Mouse (Mus musculus) forebrain, embryonic 12.5 days (tissue): ENCODE measurements around the gene Fgfr2. TPM values are rescaled to one million over a fixed set of nuclear protein-coding genes. Genes with fewer than 3 reads are reported as not detected.

Experiments used
- ATAC-seq: fragments of 200-750 bp; cut with Nextera tagmentation; 2 replicates; pipeline ENCODE4 v1.8.0; 2017; ENCODE audit warnings: moderate TSS enrichment; ENCODE audit not compliant: low FRiP score
- H3K27ac ChIP-seq: fragments of 300-500 bp; sonication (generic); 2 replicates; pipeline ENCODE4 v1.5.1; 2016; ENCODE audit warnings: mild to moderate bottlenecking
- H3K27me3 ChIP-seq: fragments of 300-500 bp; sonication (generic); 2 replicates; pipeline ENCODE4 v1.6.1; 2016; ENCODE audit warnings: mild to moderate bottlenecking
- H3K36me3 ChIP-seq: fragments of 300-500 bp; sonication (generic); replicated peaks from 2 replicates; pipeline ENCODE4 v1.6.1; 2016; ENCODE audit warnings: mild to moderate bottlenecking
- H3K4me1 ChIP-seq: fragments of 300-500 bp; sonication (generic); 2 replicates; pipeline ENCODE4 v1.6.1; 2016
- H3K4me2 ChIP-seq: fragments of 300-500 bp; sonication (generic); 2 replicates; pipeline ENCODE4 v1.6.1; 2016; ENCODE audit warnings: mild to moderate bottlenecking, moderate library complexity
- H3K4me3 ChIP-seq: fragments of 300-500 bp; sonication (generic); replicated peaks from 2 replicates; pipeline ENCODE4 v1.5.1; 2016; ENCODE audit warnings: mild to moderate bottlenecking
- H3K9ac ChIP-seq: fragments of 300-500 bp; sonication (generic); 2 replicates; pipeline ENCODE4 v1.6.1; 2016; ENCODE audit warnings: mild to moderate bottlenecking
- H3K9me3 ChIP-seq: fragments of 300-500 bp; sonication (generic); 2 replicates; pipeline ENCODE4 v1.6.1; 2016
- WGBS: fragments of 180-500 bp; shearing (Covaris S2); methylation state at CpG from one replicate; pipeline ENCODE4 v1.1.7; 2016; 5-methylcytosine and 5-hydroxymethylcytosine counted together
- polyA plus RNA-seq: library from polyadenylated mRNA; unstranded; fragments of >200 nt; fragmentation: Nextera tagmentation; extraction: Ambion mirVana; gene quantifications from 2 replicates; pipeline ENCODE4 v1.2.1, GENCODE M21; 2016

The Fgfr2 gene
- polyA plus RNA-seq, 1 experiment from 2014 or later: 89.6 TPM

DNA sequence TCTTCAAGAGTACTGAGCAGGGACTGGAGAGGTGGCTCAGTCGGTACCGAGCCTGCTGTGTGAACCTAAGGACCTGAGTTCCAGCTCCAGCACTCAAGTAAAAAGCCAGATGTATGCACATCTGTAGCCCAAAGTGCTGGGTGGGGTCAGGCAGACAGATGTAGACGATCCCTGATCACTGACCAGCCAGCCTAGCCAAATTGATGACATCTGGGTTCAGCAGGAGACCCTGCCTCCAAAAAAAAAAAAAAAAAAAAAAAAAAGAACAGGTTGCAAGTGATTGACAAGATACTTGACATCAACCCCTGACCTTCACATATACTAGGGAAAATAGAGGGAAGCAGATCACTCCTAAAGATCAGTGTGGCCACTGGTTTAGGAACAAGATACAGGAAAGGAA, 2334.2 kb downstream of the Fgfr2 start:
- H3K36me3 ChIP-seq: no peaks in the 10 kb centered on the region

DNA sequence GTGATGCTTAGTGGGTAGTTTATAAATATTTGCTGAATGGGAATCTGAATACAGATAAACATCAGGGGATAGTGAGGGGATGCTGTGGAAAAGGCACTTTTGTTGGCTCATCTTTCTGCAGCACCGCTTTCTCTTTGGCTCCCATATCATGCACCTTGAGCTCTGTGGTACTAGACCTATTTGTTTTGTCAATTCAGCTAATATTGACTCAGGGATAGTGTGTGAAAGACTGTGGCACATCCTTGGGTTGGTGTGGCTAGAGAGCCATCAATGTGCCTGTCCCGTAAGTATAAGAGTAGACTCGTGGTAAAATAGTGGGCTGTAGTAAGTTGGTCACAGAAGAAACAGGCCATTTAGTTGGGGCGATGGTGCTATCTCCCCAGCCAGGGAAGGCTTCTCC, 2335.6 kb downstream of the Fgfr2 start:
- no peak overlapping the region for H3K4me3 ChIP-seq
- H3K4me2 ChIP-seq: no peak overlapping the region
- no peak for ATAC-seq
- 95% methylated on average over 4 of the region's 4 CpGs for WGBS
- no peaks in the 10 kb centered on the region for H3K9me3 ChIP-seq
- H3K4me1 ChIP-seq: 0 out of 2 replicates have a peak, but pooled peaks cover 4% of the 10 kb centered on the region
- H3K27me3 ChIP-seq: no peaks in the 10 kb centered on the region
- no peak overlapping the region for H3K9ac ChIP-seq
- no peak overlapping the region for H3K27ac ChIP-seq
- no peaks in the 10 kb centered on the region for H3K36me3 ChIP-seq

More for the DNA sequence above, 2334.2 kb downstream of the Fgfr2 start:
- Histone ChIP-seq H3K9ac (no peak overlapping the region), H3K27ac (no peak overlapping the region), H3K27me3 (no peaks in the 10 kb centered on the region), H3K4me2 (no peak overlapping the region), H3K4me3 (no peak overlapping the region), H3K9me3 (no peaks in the 10 kb centered on the region), H3K4me1 (0 out of 2 replicates have a peak, but pooled peaks cover 4% of the 10 kb centered on the region)
- ATAC-seq: no peak
- 84% methylated on average over 3 of the region's 3 CpGs for WGBS

DNA sequence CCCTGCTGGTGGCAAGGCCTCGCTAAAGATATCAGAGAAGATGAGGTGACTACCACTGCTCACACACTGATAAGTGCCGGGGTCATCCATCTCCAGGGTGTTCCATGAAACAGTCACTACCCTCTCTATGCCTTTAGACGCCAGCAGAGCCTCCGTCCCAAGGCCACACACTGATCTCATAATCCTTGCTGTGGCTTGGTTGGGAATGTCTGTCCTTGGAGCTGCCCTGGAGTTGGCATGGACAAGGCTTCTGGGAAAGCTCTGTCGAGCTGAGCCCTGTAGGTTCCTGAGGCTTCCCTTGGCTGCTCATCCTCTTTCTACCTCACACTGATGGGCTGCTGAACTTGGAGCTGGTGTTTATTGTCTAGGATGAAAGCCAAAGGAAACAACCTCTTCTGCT, 2336.4 kb downstream of the Fgfr2 start:
- no peak overlapping the region for H3K4me3 ChIP-seq
- no peaks in the 10 kb centered on the region for H3K27me3 ChIP-seq
- 0 out of 2 replicates have a peak, but pooled peaks cover 4% of the 10 kb centered on the region for H3K4me1 ChIP-seq
- no peak overlapping the region for H3K4me2 ChIP-seq
- no peaks in the 10 kb centered on the region for H3K36me3 ChIP-seq
- H3K9me3 ChIP-seq: no peaks in the 10 kb centered on the region
- WGBS: 87% methylated on average over 5 of the region's 5 CpGs
- no peak overlapping the region for H3K27ac ChIP-seq
- ATAC-seq: no peak
- H3K9ac ChIP-seq: no peak overlapping the region

DNA sequence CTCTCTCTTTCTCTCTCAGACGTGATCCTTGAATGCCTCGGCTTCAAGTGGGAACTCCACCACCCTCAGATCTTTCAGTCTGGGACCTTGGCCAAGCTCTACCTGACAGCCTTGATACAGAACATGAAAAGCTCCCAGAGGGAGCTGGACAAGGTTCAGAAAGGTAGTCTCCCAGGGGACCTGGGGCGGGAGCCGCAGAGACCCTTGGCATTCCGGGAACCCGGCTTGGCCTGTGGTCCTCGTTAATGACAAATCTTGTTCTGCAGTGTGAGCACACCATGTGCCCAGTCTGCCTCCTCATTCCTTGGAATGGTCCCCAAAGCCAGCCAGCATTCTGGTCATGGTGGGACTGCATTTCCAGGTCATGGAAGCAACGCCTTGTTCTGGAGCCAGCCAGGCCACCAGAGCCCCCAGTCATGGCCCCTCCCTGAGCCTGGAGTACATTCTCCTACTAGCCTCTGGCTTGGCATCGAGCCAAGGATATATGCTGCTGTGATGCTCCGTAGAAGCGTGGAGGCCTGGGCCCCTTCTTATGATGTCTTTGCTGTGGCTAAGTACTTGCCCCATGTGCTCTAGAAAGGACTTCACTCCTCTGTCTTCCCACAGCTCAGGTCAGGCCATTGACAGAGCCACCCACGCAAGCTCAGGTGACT, 2337.1 kb downstream of the Fgfr2 start:
- 77% methylated on average over 12 of the region's 12 CpGs for WGBS
- no peak for ATAC-seq

DNA sequence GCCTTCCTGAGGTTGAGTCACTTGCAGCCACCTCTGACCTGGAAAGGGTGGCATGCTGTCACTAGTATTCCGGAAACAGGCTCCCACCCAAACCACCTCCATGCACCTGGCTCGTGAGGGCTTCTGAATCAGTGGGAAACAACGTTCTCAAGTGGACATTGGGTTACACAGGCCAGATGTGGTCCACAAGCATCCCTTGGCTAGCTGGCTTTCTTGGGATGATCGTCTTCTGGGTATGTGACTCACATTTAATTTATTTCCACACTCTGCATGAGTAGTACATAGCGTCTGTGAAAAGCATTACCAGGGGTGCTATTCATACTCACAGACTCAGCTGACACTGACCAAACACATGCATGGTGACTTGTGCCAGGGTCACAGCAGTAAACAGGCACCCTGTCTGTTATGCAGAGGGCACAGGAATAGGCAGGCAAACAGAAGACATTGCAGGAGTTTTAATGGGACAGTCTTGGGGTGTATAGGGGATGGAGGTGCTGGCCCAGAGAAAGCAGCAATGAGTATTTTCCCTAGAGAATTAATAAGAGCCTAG, 2340.6 kb downstream of the Fgfr2 start:
- Histone ChIP-seq H3K9me3 (no peaks in the 10 kb centered on the region), H3K27ac (no peak overlapping the region), H3K36me3 (no peaks in the 10 kb centered on the region), H3K4me1 (0 out of 2 replicates have a peak, but pooled peaks cover 4% of the 10 kb centered on the region), H3K4me3 (no peak overlapping the region), H3K27me3 (no peaks in the 10 kb centered on the region), H3K9ac (no peak overlapping the region), H3K4me2 (no peak overlapping the region)
- WGBS: 90% methylated on average over 5 of the region's 5 CpGs
- no peak for ATAC-seq

More for the DNA sequence above, 2337.1 kb downstream of the Fgfr2 start:
- Histone ChIP-seq H3K36me3 (no peaks in the 10 kb centered on the region), H3K9ac (no peak overlapping the region), H3K4me3 (no peak overlapping the region), H3K9me3 (no peaks in the 10 kb centered on the region), H3K4me1 (0 out of 2 replicates have a peak, but pooled peaks cover 4% of the 10 kb centered on the region), H3K27me3 (no peaks in the 10 kb centered on the region), H3K27ac (no peak overlapping the region), H3K4me2 (no peak overlapping the region)

DNA sequence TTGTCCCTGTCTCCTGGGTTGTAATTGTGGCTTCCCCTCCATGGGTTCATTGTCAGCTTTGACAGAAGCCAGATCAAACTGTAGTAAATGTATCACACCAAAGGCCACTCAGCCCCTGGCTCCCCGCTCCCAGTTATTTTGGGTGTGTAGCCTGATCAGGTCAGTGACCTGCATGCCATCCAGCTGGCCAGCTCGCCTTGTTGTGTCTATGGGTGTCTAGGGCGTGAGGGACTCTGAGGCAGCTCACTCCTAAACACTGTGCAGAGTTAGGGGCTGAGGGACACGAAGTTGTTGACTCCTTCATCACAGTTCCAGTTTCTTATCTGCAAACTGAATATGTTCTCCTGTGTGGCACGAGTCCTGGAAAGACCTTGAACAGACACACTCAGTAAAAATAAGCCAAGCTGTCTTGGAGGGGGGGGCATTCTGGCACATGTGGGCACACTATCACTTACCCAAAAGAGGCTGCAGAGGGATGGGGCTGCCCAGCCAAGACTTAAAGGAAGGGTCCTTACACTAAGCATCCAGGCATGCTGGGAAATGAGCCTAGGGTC, 2342.2 kb downstream of the Fgfr2 start:
- Histone ChIP-seq H3K9ac (no peak overlapping the region), H3K27ac (no peak overlapping the region), H3K36me3 (no peaks in the 10 kb centered on the region), H3K4me1 (0 out of 2 replicates have a peak, but pooled peaks cover under 1% of the 10 kb centered on the region), H3K4me3 (no peak overlapping the region), H3K9me3 (no peaks in the 10 kb centered on the region), H3K4me2 (no peak overlapping the region), H3K27me3 (no peaks in the 10 kb centered on the region)
- 79% methylated on average over 5 of the region's 5 CpGs for WGBS
- ATAC-seq: no peak

DNA sequence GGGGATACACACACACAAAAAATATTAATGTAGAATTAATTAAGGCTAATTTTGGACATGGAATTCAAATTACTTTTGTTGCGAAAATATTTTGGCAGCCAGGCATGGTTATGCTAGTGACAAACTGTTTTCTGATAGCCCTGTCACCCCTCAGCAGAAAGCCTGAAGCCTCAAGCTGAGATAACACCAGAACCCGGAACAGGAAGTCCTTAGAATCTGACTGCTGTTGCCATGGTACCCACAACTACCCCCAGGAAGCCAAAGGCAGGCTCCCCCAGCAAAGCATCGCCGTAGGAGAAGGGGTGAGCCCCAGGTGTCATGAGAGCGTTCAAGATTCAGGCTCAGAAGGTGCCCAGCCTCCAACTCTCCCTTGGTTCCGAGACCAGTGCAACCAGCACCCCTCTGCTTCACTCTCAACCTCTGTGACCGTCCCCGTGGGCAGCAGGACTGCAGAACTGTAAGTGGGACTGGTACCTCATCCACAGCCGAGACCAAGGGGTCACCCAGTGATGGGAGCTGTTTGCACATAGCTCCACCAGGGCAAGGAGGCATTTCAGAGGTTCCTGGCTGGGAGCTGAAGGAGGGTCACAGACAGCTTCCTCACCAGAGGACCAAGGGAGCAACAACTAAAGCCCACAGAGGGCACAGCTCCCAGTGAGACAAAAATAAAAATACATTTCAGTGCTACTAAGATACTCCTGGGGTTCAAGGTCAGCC, 2349.1 kb downstream of the Fgfr2 start, which contains the start of gene Btbd16:
Gene Btbd16, plus strand, starts transcription at position 156 of the 717 bp plus-strand sequence.
- H3K27me3 ChIP-seq: no peaks in the 10 kb centered on the region
- 62% methylated on average over 9 of the region's 9 CpGs for WGBS
- H3K4me1 ChIP-seq: no peaks in the 10 kb centered on the region
- H3K27ac ChIP-seq: no peak within 1 kb of the TSS
- H3K4me3 ChIP-seq: no peak within 1 kb of the TSS
- ATAC-seq: no peak
- H3K4me2 ChIP-seq: no peak within 1 kb of the TSS
- H3K36me3 ChIP-seq: no peaks in the 10 kb centered on the region
- H3K9ac ChIP-seq: no peak within 1 kb of the TSS
- H3K9me3 ChIP-seq: no peaks in the 10 kb centered on the region

DNA sequence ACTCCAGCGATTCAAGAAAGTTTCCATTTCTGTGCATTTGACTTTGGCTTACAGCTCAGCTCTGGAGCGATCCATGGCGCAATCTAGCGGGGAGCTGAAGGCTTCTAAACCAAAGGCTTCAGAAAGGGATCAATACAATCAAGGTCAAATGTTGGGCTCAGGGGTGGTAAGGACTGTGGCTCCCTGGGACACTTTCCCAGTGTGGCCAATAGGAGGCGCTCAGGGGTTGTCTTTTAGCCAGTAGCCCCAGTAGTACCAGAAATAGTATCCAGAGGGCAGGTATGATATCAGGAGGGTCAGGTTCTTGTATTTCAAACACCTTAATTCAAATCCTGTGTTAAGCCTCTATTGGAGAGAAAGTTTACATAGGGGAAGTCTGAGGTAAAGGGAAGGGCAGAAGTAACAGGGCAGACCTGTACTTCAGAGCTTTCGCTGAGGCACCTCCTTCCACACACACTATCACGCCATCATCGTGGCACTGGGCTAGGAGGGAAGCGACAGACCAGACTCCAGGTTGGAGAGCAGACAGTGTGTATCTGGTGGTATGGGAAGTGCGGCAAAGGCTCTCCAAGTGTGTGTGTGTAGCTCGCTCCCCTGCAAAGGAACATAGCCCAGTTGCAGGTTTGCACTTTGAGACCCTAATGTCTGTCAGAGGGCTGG, 2349.8 kb downstream of the Fgfr2 start:
- no peak overlapping the region for H3K9ac ChIP-seq
- WGBS: 68% methylated on average over 11 of the region's 11 CpGs
- no peaks in the 10 kb centered on the region for H3K9me3 ChIP-seq
- H3K27me3 ChIP-seq: no peaks in the 10 kb centered on the region
- H3K27ac ChIP-seq: no peak overlapping the region
- ATAC-seq: no peak
- no peaks in the 10 kb centered on the region for H3K4me1 ChIP-seq
- no peaks in the 10 kb centered on the region for H3K36me3 ChIP-seq
- H3K4me2 ChIP-seq: no peak overlapping the region
- no peak overlapping the region for H3K4me3 ChIP-seq

DNA sequence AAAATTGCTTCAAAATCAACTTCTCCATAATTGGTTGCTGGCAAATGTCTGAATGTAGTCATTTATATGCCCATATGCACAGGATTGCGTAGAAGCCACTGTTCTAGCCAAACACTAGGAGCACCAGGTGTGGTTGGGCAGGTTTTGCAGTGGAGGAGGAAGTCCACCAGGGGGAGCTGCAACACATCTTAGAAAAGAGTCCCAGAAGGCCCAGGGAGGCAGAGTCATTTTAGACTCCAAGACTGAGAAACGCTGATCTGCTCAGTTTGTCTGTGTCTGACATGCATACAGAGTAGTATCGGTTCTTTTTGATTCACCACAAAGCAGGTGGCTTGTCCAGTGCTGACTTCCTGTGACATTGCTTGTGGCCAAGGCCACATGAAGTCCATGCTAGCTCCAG, 2352.4 kb downstream of the Fgfr2 start:
- 0 out of 2 replicates have a peak, but pooled peaks have one; percentile 17 for ATAC-seq
- no peak overlapping the region for H3K4me3 ChIP-seq
- WGBS: 29% methylated on average over 3 of the region's 3 CpGs
- no peaks in the 10 kb centered on the region for H3K27me3 ChIP-seq
- H3K4me1 ChIP-seq: no peaks in the 10 kb centered on the region
- H3K27ac ChIP-seq: no peak overlapping the region
- no peaks in the 10 kb centered on the region for H3K9me3 ChIP-seq
- no peak overlapping the region for H3K4me2 ChIP-seq
- H3K9ac ChIP-seq: no peak overlapping the region
- H3K36me3 ChIP-seq: peaks cover 2% of the 10 kb centered on the region; the same call in 1 of the 2 replicates

DNA sequence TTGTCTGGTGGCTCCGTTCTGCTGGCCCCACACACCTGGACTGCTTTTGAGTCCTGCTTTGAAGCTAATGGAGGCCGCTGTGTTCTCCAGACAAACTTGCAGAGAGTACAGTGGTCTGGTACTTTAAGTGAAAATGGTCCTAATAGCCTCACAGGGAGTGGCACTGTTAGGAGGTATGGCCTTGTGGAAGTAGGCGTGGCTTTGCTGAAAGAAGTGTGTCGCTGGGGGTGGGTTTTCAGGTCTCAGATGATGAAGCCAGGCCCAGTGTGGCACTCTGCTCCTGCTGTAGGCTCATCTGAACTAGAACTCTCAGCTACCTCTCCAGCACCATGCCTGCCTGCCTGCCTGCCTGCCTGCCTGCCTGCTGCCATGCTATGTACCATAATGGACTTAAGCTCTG, 2355.0 kb downstream of the Fgfr2 start:
- ATAC-seq: no peak
- WGBS: 89% methylated on average over 4 of the region's 4 CpGs
- H3K36me3 ChIP-seq: peaks cover 18% of the 10 kb centered on the region

DNA sequence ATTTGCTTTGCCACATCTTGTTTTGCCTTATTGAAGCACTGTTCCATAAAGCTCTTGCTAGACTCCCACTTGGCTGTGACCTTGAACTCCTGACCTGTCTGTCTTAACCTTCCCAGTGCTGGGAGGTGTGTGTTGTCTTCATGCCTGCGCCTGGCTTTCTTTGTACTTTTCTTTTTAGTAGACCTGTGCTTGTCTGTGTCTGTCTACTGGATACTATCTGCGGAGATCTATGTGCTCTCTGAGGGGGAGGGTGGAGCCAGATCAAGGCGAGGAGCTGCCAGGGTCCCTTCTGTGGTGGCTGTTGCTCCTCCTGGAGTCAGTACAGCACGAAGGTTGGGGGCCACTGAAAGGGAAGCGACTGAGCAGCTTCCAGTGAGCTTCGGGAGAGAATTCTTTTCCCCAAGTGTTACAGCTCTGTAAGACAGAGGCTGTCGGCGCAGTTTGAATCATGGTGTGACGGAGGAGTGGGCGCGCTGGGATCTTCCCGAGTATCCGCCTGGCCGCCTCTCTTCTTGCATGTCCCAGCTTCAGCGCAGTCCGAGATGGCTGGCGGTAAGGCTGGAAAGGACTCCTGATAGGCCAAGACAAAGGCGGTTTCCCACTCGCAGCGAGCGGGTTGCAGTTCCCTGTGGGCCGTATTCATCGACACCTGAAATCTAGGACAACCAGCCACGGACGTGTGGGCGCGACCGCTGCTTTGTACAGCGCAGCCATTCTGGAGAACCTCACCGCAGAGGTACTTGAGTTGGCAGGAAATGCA, 2356.6 kb downstream of the Fgfr2 start:
- ATAC-seq: no peak
- H3K9ac ChIP-seq: no peak overlapping the region
- H3K4me2 ChIP-seq: no peak overlapping the region
- peaks cover 18% of the 10 kb centered on the region for H3K36me3 ChIP-seq
- H3K27ac ChIP-seq: no peak overlapping the region
- no peak overlapping the region for H3K4me3 ChIP-seq
- WGBS: 84% methylated on average over 30 of the region's 30 CpGs
- no peaks in the 10 kb centered on the region for H3K9me3 ChIP-seq
- H3K27me3 ChIP-seq: no peaks in the 10 kb centered on the region
- peaks cover 5% of the 10 kb centered on the region; the same call in 1 of the 2 replicates for H3K4me1 ChIP-seq

More for the DNA sequence above, 2355.0 kb downstream of the Fgfr2 start:
- no peaks in the 10 kb centered on the region for H3K4me1 ChIP-seq
- no peaks in the 10 kb centered on the region for H3K27me3 ChIP-seq
- no peak overlapping the region for H3K27ac ChIP-seq
- H3K4me3 ChIP-seq: no peak overlapping the region
- no peaks in the 10 kb centered on the region for H3K9me3 ChIP-seq
- no peak overlapping the region for H3K4me2 ChIP-seq
- no peak overlapping the region for H3K9ac ChIP-seq
